Mouse (Mus musculus) cerebellum, postnatal 25 days (tissue): ENCODE data around the gene Plaur.

Experiments
- DNase-seq, 2 experiments: peaks; one replicate each; pipeline ENCODE4 v3.0.0; 2021; ENCODE audit warnings: mixed read lengths in 2 of 2

The Plaur gene

DNA sequence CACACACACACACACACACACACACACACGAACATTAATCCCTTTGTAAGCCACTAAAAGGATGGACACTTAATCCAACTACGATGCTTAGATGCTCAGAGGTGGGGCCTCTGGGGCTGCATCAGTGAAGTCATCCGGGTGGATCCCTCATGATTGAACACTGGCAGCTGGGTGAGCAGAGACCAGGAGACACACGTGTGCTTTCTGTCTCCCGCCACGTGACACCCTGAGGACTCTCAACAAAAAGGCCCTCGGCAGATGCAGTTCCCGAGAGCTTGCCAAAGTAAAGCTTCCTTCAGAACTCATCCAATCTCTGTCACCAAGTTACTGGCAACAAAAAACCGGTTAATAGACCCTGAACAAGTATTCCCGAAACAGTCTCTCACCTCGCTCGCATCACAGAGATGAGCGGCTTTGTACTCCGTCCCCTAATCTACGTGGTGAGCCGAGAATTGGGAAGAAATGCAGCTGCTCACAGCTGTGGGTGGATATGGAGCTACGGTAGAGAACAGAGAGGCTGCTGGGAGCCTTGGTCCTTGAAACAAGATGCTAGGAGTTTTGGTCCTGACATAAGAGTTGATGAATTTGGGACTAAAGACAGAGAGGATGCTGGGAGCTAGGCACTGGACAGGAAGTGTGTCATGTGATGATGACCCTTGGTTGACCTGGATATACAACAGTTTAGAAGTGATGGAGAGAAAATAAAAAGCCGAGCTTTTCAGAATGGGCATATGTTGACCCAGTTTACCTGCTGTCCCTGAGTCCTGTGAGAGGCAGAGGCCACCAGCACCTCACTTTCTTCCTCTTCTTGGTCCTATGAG lies 18.0 kb downstream of the Plaur start:
- peak; percentile 30 to 47 for DNase-seq

- no peak for DNase-seq
These were observed 18.7 kb downstream of the Plaur start for GRCm38 (mm10) chr7:24480986-24481473.

- peak; percentile 96 to 98 for DNase-seq
These were observed 19.4 kb downstream of the Plaur start, which contains the start of gene Cadm4 for GRCm38 (mm10) chr7:24481474-24482207. Gene Cadm4 (plus strand): TSS chr7:24482023.

- DNase-seq = peak; percentile 28 to 44
These were observed 20.1 kb downstream of the Plaur start for GRCm38 (mm10) chr7:24482208-24483020.

GRCm38 (mm10) chr7:24483291-24483690 lies 21.0 kb downstream of the Plaur start:
- DNase-seq = peak; percentile 45 to 48

DNA sequence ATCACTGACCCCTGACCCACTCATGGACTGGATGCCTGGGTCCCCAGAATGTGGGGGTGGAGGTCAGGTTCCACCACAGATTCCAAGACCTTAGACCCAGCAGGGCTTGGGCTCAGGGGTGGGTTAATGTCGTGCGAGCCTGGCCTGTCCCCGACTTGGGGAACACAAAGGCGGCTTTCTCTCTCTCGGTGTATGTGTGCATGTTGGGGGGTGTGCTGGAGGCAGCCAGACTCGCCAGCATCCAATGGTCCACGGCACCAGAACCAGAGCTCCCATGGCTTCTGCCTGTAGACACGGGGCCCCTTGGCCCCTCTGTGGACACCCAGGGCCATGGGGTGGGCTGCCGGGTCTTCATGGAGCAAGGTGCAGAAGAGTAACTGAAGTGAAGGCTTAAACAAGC lies 23.2 kb downstream of the Plaur start:
- DNase-seq = peak in 1 of 2 experiments; percentile 23

GRCm38 (mm10) chr7:24486654-24487130 lies 24.4 kb downstream of the Plaur start:
- peak in 1 of 2 experiments; percentile 30 for DNase-seq

DNA sequence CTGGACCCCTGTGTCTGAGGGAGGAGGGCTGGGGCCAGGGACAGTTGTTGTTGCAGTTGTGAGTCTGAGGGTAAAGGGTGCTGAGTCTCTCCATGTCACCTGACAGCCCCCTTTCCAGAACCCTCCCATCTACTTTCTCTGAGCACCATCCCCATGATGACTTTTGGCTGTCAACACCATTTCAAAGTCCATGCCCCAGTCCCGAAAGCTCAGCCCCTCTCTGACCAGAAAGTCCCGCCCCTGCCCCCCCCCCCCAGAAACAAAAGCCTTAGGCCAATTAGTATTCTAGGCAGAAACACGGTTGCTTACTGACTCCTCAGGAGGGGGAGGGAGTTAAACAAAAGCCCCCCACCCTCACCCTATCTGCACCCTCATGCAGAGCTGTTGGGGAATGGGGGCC lies 25.1 kb downstream of the Plaur start:
- no peak for DNase-seq

- DNase-seq = peak; percentile 68 to 71
These were observed 26.0 kb downstream of the Plaur start for GRCm38 (mm10) chr7:24488303-24488702.

- peak in 1 of 2 experiments; percentile 41 for DNase-seq
These were observed 37.7 kb downstream of the Plaur start for GRCm38 (mm10) chr7:24499856-24500577.

- peak; percentile 47 to 74 for DNase-seq
These were observed 38.6 kb downstream of the Plaur start for GRCm38 (mm10) chr7:24500929-24501328.

GRCm38 (mm10) chr7:24501492-24501891 lies 39.2 kb downstream of the Plaur start:
- peak; percentile 56 to 74 for DNase-seq

DNA sequence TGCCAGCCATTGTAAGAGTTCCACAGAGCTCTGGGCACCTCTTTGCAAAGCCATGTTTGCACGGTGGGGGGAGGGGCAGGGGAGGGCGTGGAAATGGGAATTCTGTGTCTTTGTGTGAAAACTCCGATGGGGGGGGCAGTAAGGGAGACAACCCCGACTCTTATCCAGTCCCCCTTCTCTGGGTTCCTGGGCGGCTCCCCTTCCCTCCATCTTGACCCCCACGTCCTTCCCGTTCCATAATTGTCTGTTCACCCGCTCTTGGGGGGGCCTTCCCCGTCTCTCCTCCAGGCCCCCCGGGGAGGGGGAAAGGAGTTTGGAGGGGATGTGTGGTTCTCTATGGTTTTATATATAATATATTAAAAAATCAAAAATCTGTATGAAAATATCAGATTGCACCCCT lies 41.7 kb downstream of the Plaur start:
- DNase-seq = peak in 1 of 2 experiments; percentile 51

DNA sequence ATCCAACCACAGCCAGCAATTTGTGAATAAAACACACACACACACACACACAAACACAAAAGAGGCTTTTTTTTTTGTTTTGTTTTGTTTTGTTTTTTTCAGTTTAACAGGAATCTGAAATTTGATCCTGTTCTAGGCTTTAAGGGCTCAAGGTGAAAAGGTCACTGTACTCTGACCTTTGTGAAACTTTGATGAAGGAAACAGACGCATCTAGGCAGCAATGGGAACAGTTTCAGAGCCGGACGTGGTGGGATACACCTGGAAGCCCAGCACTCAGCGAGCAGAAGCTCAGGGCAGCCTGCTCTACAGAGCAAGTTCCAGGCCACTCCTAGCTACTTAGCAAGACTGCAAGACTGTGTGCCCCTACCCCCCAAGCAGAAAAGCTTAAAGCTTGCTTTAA lies 42.6 kb downstream of the Plaur start:
- DNase-seq = no peak

- peak in 1 of 2 experiments; percentile 35 for DNase-seq
These were observed 43.3 kb downstream of the Plaur start for GRCm38 (mm10) chr7:24505447-24506064.

DNA sequence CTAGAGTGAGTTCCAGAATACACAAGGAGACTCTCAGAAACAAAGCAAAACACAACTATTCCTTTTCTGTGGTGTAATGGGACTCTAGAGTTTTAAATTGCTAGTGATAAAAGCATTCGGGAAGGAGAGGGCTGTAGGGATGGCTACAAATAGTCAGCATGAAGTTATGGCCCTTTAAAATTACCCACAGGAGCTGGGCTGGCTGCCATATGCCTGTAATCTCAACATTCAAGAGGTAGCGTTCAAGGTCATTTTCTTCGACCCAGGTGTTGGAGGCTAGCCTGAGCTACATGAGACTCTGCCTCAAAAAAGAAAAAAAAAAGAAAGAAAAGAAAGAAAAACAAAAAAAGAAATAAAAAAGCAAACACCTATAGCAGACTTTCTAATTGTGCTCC lies 43.8 kb downstream of the Plaur start:
- peak; percentile 51 to 68 for DNase-seq

DNA sequence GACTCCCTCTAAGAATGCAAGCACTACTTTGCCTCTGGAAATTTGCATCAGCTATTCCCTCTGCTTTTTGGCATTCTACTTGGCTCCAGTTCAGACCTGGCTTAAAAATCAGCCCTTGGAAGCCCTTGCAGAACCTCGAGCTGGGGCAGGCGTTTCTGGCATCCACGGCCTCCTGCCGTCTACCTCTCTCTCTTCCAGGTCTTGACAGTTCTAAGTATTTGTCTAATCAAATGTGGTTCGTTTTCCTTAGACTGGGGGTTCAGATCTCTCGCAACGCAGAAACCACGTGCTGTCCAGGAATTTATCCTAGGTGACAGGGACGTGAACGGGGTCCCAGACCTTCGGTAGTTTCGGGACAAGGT lies 44.2 kb downstream of the Plaur start:
- DNase-seq = peak in 1 of 2 experiments; percentile 83

DNA sequence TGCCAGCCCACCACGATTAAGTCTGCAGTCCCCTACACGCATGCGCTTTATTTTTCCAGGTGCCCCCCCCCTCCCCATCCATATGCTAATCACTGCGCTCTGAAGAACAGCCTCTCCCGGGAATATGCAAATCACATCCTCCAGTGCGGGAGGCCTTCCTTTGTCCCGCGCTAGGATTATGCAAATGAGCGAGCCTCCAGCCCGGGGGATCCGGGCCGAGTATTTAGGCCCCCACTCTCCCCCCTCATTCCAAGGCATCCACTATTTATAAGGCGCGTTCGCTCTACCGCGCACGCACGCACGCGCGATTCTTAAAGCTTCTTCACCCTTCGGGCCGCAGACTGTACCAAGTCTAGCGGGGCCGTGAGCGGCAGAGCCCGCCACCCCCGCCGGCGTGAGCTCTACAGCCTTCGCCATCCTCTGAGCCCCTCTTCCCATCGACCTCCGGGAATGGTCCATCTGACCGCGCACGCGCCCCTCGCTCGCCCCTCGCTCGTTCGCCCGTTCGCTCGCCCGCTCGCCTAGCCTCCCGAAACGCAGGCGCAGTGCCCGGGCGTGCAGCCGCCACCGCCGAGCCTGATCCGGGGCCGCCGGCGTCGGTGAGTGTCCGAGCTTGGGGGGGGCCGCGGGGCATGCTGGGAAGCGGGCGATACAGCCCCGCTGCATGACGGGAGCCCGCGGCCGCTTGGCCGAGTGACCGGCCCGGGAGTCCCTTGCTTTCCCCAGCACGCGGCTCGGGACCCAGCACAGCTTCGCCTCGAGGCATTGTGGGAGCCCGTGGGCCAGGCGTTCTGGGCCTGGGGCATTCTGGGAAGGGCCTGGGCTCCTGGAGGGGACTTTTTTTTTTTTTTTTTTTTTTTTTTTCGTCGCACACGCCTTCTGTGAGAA lies 44.8 kb downstream of the Plaur start, which contains the start of gene Zfp428:
Gene Zfp428 (plus strand): TSS at position 169 of the 888 bp plus-strand sequence.
- DNase-seq = peak; percentile 93 to 97

- DNase-seq = no peak
These were observed 45.4 kb downstream of the Plaur start for GRCm38 (mm10) chr7:24507726-24508114.

DNA sequence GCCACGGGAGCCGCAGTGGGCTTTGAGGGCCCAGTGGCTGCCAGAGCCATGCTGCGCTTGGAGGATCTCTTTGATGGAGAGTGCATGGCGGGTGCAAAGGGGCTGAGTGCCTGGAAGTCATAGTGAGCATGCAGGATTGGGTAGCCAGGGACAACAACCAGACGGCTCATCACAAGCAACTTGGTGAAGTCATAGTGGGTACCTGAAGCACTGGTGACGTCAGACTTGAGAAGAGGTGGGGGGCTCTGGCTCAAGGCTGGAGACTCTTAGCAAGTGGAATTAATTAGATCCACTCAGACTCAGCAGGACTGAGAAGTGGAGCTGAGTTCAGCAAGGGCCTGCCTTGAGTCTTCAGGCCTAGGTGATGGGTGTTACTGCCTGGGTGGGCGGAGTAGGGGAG lies 50.1 kb downstream of the Plaur start, which contains the start of gene AC161166.1:
Gene AC161166.1 (minus strand): TSS at position 101 of the 400 bp plus-strand sequence.
- DNase-seq = no peak
